Mouse (Mus musculus) frontal cortex, adult 2 months (tissue): ENCODE results near the gene Mob2. TPM values are rescaled to one million over a fixed set of nuclear protein-coding genes. Genes with fewer than 3 reads are reported as not detected.

Experiments
- polyA plus RNA-seq: library from polyadenylated mRNA; depleted of rRNA; stranded (reverse); fragments of >200 nt; gene quantifications from 2 replicates; pipeline ENCODE4 v1.2.3, GENCODE M21; 2012; rRNA removed

The Mob2 gene
- polyA plus RNA-seq, 1 experiment, result 42.2 TPM

Other genes with a start within 250 kb of the Mob2 start
- 0.02 and 0.06 TPM in 2 replicates for gene Muc5b, start 222.0 kb downstream of the Mob2 start, polyA plus RNA-seq
- gene Tollip, start 142.6 kb downstream of the Mob2 start, polyA plus RNA-seq, result 101 and 104 TPM in 2 replicates
- 115 and 121 TPM in 2 replicates for gene Brsk2, start 111.3 kb downstream of the Mob2 start, polyA plus RNA-seq
- gene Dusp8, start 34.8 kb upstream of the Mob2 start, polyA plus RNA-seq, result 110 and 114 TPM in 2 replicates
- not detected in 2 replicates for gene Gm45618, start 59.7 kb upstream of the Mob2 start, polyA plus RNA-seq
- gene Gm39115, start 75.0 kb upstream of the Mob2 start, polyA plus RNA-seq, result not detected in 2 replicates
- not detected in 2 replicates for gene Gm45337, start 83.5 kb upstream of the Mob2 start, polyA plus RNA-seq
- not detected in 2 replicates for gene Gm29735, start 96.0 kb upstream of the Mob2 start, polyA plus RNA-seq
- gene Gm4553, start 104.7 kb upstream of the Mob2 start, polyA plus RNA-seq, result not detected in 2 replicates
- not detected in 2 replicates for gene Krtap5-2, start 114.9 kb upstream of the Mob2 start, polyA plus RNA-seq
- not detected in 2 replicates for gene Gm10153, start 129.3 kb upstream of the Mob2 start, polyA plus RNA-seq
- gene Krtap5-3, start 140.3 kb upstream of the Mob2 start, polyA plus RNA-seq, result 0.06 and 0.13 TPM in 2 replicates
- gene Gm7579, start 150.8 kb upstream of the Mob2 start, polyA plus RNA-seq, result not detected in 2 replicates
- gene Krtap5-5, start 168.9 kb upstream of the Mob2 start, polyA plus RNA-seq, result not detected in 2 replicates
- not detected in 2 replicates for gene Gm40460, start 180.0 kb upstream of the Mob2 start, polyA plus RNA-seq
- gene Gm2431, start 197.3 kb upstream of the Mob2 start, polyA plus RNA-seq, result not detected in 2 replicates
- gene Gm4559, start 213.3 kb upstream of the Mob2 start, polyA plus RNA-seq, result not detected in 2 replicates
- gene Krtap5-1, start 236.1 kb upstream of the Mob2 start, polyA plus RNA-seq, result 0.21 TPM in 1 of 2 replicates, not detected in the other
- not detected in 2 replicates for gene Krtap5-4, start 242.5 kb upstream of the Mob2 start, polyA plus RNA-seq